Mouse (Mus musculus) G1E (cell line): ENCODE measurements around the gene Slc25a31. TPM values are rescaled to one million over a fixed set of nuclear protein-coding genes. Genes with fewer than 3 reads are reported as not detected.
A peak's percentile ranks its signal among the peaks of the same experiment; 100 is the strongest.

Source experiments
- ATAC-seq: 2 replicates; pipeline ENCODE4 v1.8.0; 2016; ENCODE audit warnings: mild to moderate bottlenecking; ENCODE audit not compliant: insufficient number of reproducible peaks, poor library complexity, low FRiP score, severe bottlenecking; ENCODE audit errors: extremely low read depth
- DNase-seq: peaks from one replicate; pipeline ENCODE4 v3.0.0; 2012; ENCODE audit warnings: low spot score
- H3K27me3 ChIP-seq: 2 replicates; pipeline ENCODE4 v1.6.1; 2012; ENCODE audit warnings: mild to moderate bottlenecking, low read length, inconsistent platforms; ENCODE audit not compliant: insufficient read depth
- H3K36me3 ChIP-seq: replicated peaks from 2 replicates; pipeline ENCODE3; 2012; ENCODE audit warnings: mild to moderate bottlenecking, inconsistent platforms
- H3K4me1 ChIP-seq: 2 replicates; pipeline ENCODE4 v1.6.1; 2012; ENCODE audit warnings: low read depth, low read length, inconsistent platforms, mixed read lengths; ENCODE audit not compliant: insufficient read depth
- H3K4me3 ChIP-seq: 2 replicates; pipeline ENCODE4 v1.5.1; 2012; ENCODE audit warnings: low read depth, mild to moderate bottlenecking, inconsistent platforms, low read length, moderate library complexity, mixed read lengths
- H3K9me3 ChIP-seq: replicated peaks from 2 replicates; pipeline ENCODE4 v1.6.1; 2012; ENCODE audit warnings: inconsistent platforms
- CTCF ChIP-seq: IDR thresholded peaks from 2 replicates; pipeline ENCODE4 v1.5.1; 2012; ENCODE audit warnings: low read depth, low read length, inconsistent platforms, mixed read lengths
- GATA1 ChIP-seq: IDR thresholded peaks from 2 replicates; pipeline ENCODE4 v1.6.1; 2012; ENCODE audit warnings: borderline replicate concordance, low read length, inconsistent platforms, mixed read lengths
- GATA2 ChIP-seq: IDR thresholded peaks from 2 replicates; pipeline ENCODE4 v1.6.1; 2012; ENCODE audit warnings: low read depth, low read length, inconsistent platforms, borderline replicate concordance
- POLR2AphosphoS5 ChIP-seq: IDR thresholded peaks from 2 replicates; pipeline ENCODE4 v1.6.1; 2012; ENCODE audit warnings: low read depth, low read length, inconsistent platforms; ENCODE audit not compliant: insufficient replicate concordance
- TAL1 ChIP-seq: conservative IDR thresholded peaks from 2 replicates; pipeline ENCODE4 v1.6.1; 2012; ENCODE audit warnings: low read depth, low read length, inconsistent platforms, mixed read lengths
- polyA plus RNA-seq: library from polyadenylated mRNA; stranded (reverse); fragments of >175 nt; gene quantifications from 2 replicates; pipeline ENCODE4 v1.2.3, GENCODE M21; 2012
- total RNA-seq, 2 experiments: library from RNA; stranded (forward) in 1 of 2; stranded (reverse) in 1 of 2; fragments of 200-1000 nt in 1 of 2; fragments of >200 nt in 1 of 2; fragmentation: Nextera tagmentation in 1 of 2; gene quantifications; 2 replicates each; pipeline ENCODE4 v1.2.3; 2014 to 2017

Gene Slc25a31
- total and polyA plus RNA-seq, 3 experiments = 0.16 TPM; not detected in 2

DNA sequence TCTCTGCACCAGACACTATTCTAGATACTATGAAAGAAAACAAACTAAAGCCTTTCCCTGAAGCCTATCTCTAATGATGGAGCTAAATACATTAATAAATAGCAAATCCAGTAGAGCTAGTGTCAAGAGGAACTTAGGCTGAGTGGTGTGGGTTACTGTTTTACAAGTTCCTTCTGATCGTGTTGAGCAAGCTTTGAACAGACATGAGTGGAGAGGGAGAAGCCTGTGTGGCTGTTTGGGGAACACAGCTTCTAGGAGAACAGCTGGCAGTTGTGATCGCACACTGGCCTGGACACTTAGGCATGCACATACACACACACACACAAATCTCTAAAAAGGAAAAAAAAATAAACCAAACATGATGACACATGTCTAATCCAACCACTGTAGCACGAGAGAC lies 9.8 kb upstream of the Slc25a31 start:
- Histone ChIP-seq H3K9me3 (no peaks in the 10 kb centered on the region), H3K4me3 (no peak overlapping the region), H3K36me3 (peaks cover 15% of the 10 kb centered on the region), H3K27me3 (no peaks in the 10 kb centered on the region), H3K4me1 (peaks cover 16% of the 10 kb centered on the region)
- DNase-seq (no peak), ATAC-seq (no peak)
- TF ChIP-seq POLR2AphosphoS5 = no peak
- no peak for TF ChIP-seq GATA2
- TF ChIP-seq TAL1 = no peak
- no peak for TF ChIP-seq GATA1
- TF ChIP-seq CTCF = no peak

DNA sequence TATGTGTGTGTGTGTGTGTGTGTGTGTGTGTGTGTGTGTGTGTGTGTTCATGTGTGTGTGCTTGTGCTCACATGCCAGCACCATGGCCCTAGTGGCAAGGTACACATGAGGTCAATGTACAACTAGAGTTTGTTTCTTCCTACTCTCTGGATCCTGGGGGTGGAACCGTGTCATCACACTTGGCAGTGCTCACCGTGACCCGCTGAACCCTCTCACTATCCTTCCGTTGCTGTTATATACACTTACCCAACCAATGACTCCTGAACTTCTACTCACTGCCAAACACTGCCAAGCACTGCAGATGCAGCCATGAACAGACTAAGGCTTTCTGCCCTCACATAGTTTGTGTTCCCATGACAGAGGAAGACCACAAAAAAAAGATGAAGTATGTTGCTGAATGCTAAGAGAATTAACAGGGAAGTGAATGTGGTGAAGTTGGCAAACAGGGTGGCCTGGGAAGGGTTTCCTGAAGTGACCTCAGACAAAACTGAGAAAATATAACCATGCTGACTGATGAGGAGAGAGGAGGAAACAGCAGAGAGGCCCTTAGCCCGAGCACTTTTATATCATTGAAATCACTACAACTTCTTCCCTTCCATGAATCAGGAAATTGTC lies 3.7 kb upstream of the Slc25a31 start:
- ATAC-seq = no peak
- no peak for DNase-seq
- H3K4me3 ChIP-seq = no peak overlapping the region

DNA sequence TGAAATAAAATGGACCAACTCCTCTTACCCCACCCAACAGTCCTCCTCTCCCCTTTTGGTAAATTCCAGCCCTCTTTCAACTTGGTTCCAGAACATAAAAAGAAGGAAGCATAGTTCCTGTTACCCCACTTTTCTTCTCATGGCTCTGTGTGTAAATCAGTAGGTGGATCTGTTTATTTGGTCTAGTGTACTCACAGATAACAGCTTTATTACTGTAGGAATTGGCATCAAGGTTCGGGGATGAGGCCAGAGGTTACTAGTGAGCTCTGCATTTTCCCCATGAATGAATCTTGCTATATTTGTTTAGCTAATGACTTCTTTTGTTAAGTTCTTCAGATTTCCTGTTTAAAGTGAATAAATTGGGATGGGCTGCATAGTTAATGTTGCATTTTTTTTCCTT lies 7.4 kb downstream of the Slc25a31 start:
- H3K36me3 ChIP-seq = no peaks in the 10 kb centered on the region
- TF ChIP-seq GATA1 (no peak), POLR2AphosphoS5 (no peak), GATA2 (no peak), TAL1 (no peak), CTCF (no peak)
- ATAC-seq (no peak), DNase-seq (no peak)
- H3K27me3 ChIP-seq = no peaks in the 10 kb centered on the region
- H3K9me3 ChIP-seq = no peaks in the 10 kb centered on the region
- no peaks in the 10 kb centered on the region; the same call in 1 of the 2 replicates for H3K4me1 ChIP-seq
- H3K4me3 ChIP-seq = no peak overlapping the region

More for the DNA sequence above, 3.7 kb upstream of the Slc25a31 start:
- TF ChIP-seq POLR2AphosphoS5 (no peak), CTCF (no peak), GATA1 (no peak), TAL1 (no peak), GATA2 (no peak)
- peaks cover 3% of the 10 kb centered on the region for H3K36me3 ChIP-seq
- no peaks in the 10 kb centered on the region; the same call in none of the 2 replicates for H3K4me1 ChIP-seq
- H3K9me3 ChIP-seq = peaks cover 8% of the 10 kb centered on the region; the same call in 1 of the 2 replicates
- H3K27me3 ChIP-seq = peaks cover 3% of the 10 kb centered on the region; the same call in 1 of the 2 replicates

DNA sequence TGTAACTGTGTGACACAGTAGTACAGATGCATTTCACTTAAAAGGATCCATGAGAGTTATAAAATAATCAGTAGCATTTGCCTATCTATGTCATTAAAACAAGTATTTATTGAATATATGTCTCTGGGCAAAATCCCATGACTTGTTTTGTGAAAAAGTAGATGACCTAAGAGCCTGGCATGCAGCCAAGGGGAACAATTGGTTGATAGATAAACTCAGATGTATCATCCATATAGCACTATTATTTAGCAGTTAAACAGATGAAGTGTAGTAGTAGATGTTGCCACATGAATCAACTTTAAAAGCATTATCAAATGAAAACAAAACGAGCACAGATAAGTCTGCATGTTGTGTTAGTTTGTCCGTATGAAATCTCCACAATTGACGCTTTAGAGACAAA lies 10.4 kb downstream of the Slc25a31 start:
- Histone ChIP-seq H3K9me3 (no peaks in the 10 kb centered on the region), H3K4me1 (no peaks in the 10 kb centered on the region; the same call in 1 of the 2 replicates), H3K27me3 (no peaks in the 10 kb centered on the region), H3K4me3 (no peak overlapping the region), H3K36me3 (no peaks in the 10 kb centered on the region)
- ATAC-seq (no peak), DNase-seq (no peak)
- TF ChIP-seq TAL1 = no peak
- TF ChIP-seq GATA2 = no peak
- TF ChIP-seq POLR2AphosphoS5 = no peak
- no peak for TF ChIP-seq CTCF
- TF ChIP-seq GATA1 = no peak

DNA sequence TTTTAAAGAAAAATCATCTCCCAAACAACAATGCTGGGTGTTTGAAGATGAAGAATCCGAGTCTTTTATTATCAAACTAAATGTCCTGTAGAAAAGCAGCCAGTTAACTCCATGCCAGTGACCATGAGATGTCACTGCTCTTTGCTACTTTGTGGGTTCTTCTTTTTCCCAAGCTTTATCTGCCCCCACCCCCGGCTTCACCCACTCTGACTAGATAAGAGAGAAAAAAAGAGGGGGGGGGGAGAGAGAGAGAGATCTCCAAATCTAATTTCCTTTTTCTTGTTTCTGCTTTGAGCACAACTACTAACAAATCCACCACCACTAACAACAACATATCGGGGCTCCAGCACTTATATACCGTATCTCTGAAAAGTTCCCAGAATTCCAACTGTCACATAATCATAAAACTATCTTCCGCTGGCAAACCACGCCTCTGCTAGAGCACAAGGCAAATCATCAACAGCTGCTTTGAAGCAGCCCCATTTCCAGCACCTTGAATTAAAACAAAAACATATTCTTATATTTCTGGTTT lies 29.8 kb downstream of the Slc25a31 start:
- peak; percentile 45; the same call in 1 of the 2 replicates for ATAC-seq
- H3K9me3 ChIP-seq = no peaks in the 10 kb centered on the region
- peaks cover 18% of the 10 kb centered on the region for H3K4me1 ChIP-seq
- DNase-seq = no peak
- H3K36me3 ChIP-seq = no peaks in the 10 kb centered on the region
- TF ChIP-seq GATA1 (no peak), CTCF (no peak), POLR2AphosphoS5 (no peak), GATA2 (no peak)
- H3K4me3 ChIP-seq = no peak overlapping the region; the same call in 1 of the 2 replicates
- no peaks in the 10 kb centered on the region for H3K27me3 ChIP-seq

DNA sequence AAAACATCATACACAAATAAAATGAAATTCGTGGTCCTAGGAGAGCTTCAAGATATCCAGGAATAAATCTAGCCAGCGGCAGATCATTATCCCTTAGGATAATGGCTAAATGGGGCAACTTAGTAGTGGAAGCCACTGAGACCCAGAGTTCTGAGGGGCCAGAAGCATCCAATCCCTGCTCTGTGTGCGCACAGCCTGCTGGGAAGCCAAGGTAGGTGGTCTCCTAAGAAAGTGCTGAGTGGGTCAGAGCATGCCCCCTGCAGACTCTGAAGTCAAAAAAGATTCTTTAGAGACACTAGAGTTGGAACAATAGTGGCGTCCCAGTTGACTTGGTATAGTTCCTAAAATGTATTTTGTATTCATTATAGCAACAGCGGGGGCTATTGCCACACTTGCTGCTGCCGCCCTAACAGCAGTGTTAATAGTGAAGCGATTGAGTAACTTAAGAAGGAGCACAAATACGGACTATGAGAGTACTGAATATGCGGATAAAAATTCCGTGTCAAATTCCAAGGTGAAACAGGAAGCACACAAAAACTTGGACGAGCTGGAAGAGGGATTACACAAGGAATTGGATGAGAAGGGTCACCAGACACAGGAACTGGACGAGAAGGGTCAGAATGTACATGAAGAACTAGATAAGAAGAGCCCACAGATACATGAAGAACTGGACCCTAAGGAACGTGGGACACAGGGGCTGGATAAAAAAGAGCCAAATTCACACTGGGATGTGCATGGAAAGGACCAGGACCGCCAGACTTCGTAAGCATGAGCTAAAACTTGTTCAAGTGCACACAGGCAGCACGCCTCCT lies 35.6 kb downstream of the Slc25a31 start, which contains the start of gene Hspa4l:
Gene Hspa4l, plus strand, starts transcription at position 472 of the 812 bp plus-strand sequence.
- DNase-seq (no peak), ATAC-seq (no peak)
- H3K4me1 ChIP-seq = peaks cover 19% of the 10 kb centered on the region
- H3K27me3 ChIP-seq = no peaks in the 10 kb centered on the region
- H3K36me3 ChIP-seq = no peaks in the 10 kb centered on the region
- peak within 1 kb of the TSS; percentile 100 for H3K4me3 ChIP-seq
- TF ChIP-seq TAL1 (no peak), CTCF (no peak), GATA2 (no peak), POLR2AphosphoS5 (no peak), GATA1 (no peak)
- H3K9me3 ChIP-seq = no peaks in the 10 kb centered on the region
